Mouse (Mus musculus) olfactory bulb, adult 2 months (tissue): Measurements from ENCODE around the gene Olfr1513.

Experiments used
- CTCF ChIP-seq: fragments of 200-500 bp; IDR thresholded peaks from 2 replicates; pipeline ENCODE4 v1.5.1; 2012; ENCODE audit warnings: low read depth, mild to moderate bottlenecking, low read length, moderate library complexity; ENCODE audit not compliant: insufficient read depth
- POLR2A ChIP-seq: fragments of 200-500 bp; IDR thresholded peaks from 2 replicates; pipeline ENCODE4 v1.6.1; 2012; ENCODE audit warnings: mild to moderate bottlenecking, low read depth, low read length, moderate library complexity; ENCODE audit not compliant: insufficient read depth

GRCm38 (mm10) chr14:52316441-52317225 lies 39.6 kb downstream of the Olfr1513 start:
- TF ChIP-seq CTCF (no peak), POLR2A (no peak)
